Mouse (Mus musculus): ENCODE results near the gene Tmtc2.

GRCm38 (mm10) chr10:105287064-105287463 is 287.2 kb downstream of the Tmtc2 start:
- TF ChIP-seq CTCF (IDR thresholded peaks at IDR 0.05; ENCODE audit: control insufficient read depth, insufficient read depth, insufficient replicate concordance, low read depth, low read length) = no peak
- TF ChIP-seq POLR2A (IDR thresholded peaks at IDR 0.05; ENCODE audit: control insufficient read depth, low read depth, low read length) = no peak
